Mouse (Mus musculus) mesoderm, embryonic 11.5 days (tissue): ENCODE data around the gene Hs6st2.

Experiments
- DNase-seq: peaks from one replicate; pipeline ENCODE4 v3.0.0-alpha.2; 2012; ENCODE audit warnings: low read depth, low spot score

Hs6st2 gene

GRCm38 (mm10) chrX:51681756-51682155, at the start of gene Hs6st2:
TSS of gene Hs6st2 (minus strand) at chrX:51681856.
- DNase-seq, result no peak

GRCm38 (mm10) chrX:51714086-51714745, 32.6 kb upstream of the Hs6st2 start:
- DNase-seq, result peak; percentile 19

- DNase-seq, result no peak
These were observed 31.3 kb upstream of the Hs6st2 start for GRCm38 (mm10) chrX:51712996-51713395.

- DNase-seq, result no peak
These were observed 21.2 kb upstream of the Hs6st2 start for GRCm38 (mm10) chrX:51702823-51703222.

- DNase-seq, result no peak
These were observed 17.4 kb upstream of the Hs6st2 start for GRCm38 (mm10) chrX:51699079-51699478.

GRCm38 (mm10) chrX:51686048-51686949, 4.6 kb upstream of the Hs6st2 start:
- no peak for DNase-seq

- DNase-seq, result no peak
These were observed 2.8 kb upstream of the Hs6st2 start for GRCm38 (mm10) chrX:51684336-51685056.

- DNase-seq, result peak; percentile 57
These were observed 437 bp downstream of the Hs6st2 start for GRCm38 (mm10) chrX:51681170-51681667.

- DNase-seq, result peak; percentile 60
These were observed 1.1 kb downstream of the Hs6st2 start for GRCm38 (mm10) chrX:51680428-51681169.

- DNase-seq, result no peak
These were observed 1.8 kb downstream of the Hs6st2 start for GRCm38 (mm10) chrX:51679601-51680427.

GRCm38 (mm10) chrX:51658236-51658635, 23.4 kb downstream of the Hs6st2 start:
- no peak for DNase-seq

- no peak for DNase-seq
These were observed 38.9 kb downstream of the Hs6st2 start for GRCm38 (mm10) chrX:51642661-51643257.

GRCm38 (mm10) chrX:51635756-51636155, 45.9 kb downstream of the Hs6st2 start:
- DNase-seq, result peak; percentile 31

- DNase-seq, result peak; percentile 28
These were observed 50.3 kb downstream of the Hs6st2 start for GRCm38 (mm10) chrX:51631376-51631775.

- peak; percentile 16 for DNase-seq
These were observed 67.2 kb downstream of the Hs6st2 start for GRCm38 (mm10) chrX:51614384-51615004.

GRCm38 (mm10) chrX:51610743-51611142, 70.9 kb downstream of the Hs6st2 start:
- no peak for DNase-seq

GRCm38 (mm10) chrX:51606231-51606863, 75.3 kb downstream of the Hs6st2 start:
- no peak for DNase-seq

GRCm38 (mm10) chrX:51592751-51593150, 88.9 kb downstream of the Hs6st2 start:
- no peak for DNase-seq

GRCm38 (mm10) chrX:51590448-51591010, 91.1 kb downstream of the Hs6st2 start:
- no peak for DNase-seq
